Mouse (Mus musculus) ES-Bruce4 (cell line): Measurements from ENCODE around the gene Gpm6b. TPM values are rescaled to one million over a fixed set of nuclear protein-coding genes. Genes with fewer than 3 reads are reported as not detected.

Experiments used
- H3K27ac ChIP-seq: 2 replicates; pipeline ENCODE4 v1.5.1; 2012; ENCODE audit warnings: low read length, inconsistent platforms; ENCODE audit not compliant: insufficient read depth
- H3K27me3 ChIP-seq: 2 replicates; pipeline ENCODE4 v1.6.1; 2012; ENCODE audit warnings: mild to moderate bottlenecking, low read length, inconsistent platforms; ENCODE audit not compliant: control insufficient read depth, poor library complexity, insufficient read depth, severe bottlenecking
- H3K36me3 ChIP-seq: 2 replicates; pipeline ENCODE4 v1.6.1; 2012; ENCODE audit warnings: inconsistent platforms, mild to moderate bottlenecking, low read length, moderate library complexity; ENCODE audit not compliant: control insufficient read depth, poor library complexity, insufficient read depth, severe bottlenecking
- H3K4me1 ChIP-seq: one replicate; pipeline ENCODE4 v1.8.1; 2011; ENCODE audit warnings: low read length; ENCODE audit not compliant: control insufficient read depth, insufficient read depth
- H3K4me3 ChIP-seq: 2 replicates; pipeline ENCODE4 v1.5.1; 2011; ENCODE audit warnings: low read depth, mild to moderate bottlenecking, low read length
- H3K9ac ChIP-seq: 2 replicates; pipeline ENCODE4 v1.6.1; 2012; ENCODE audit warnings: low read depth, mild to moderate bottlenecking, inconsistent platforms; ENCODE audit not compliant: poor library complexity, severe bottlenecking
- H3K9me3 ChIP-seq: replicated peaks from 2 replicates; pipeline ENCODE4 v1.6.1; 2012; ENCODE audit warnings: mild to moderate bottlenecking, low read length, inconsistent platforms; ENCODE audit not compliant: control insufficient read depth, poor library complexity, insufficient read depth, severe bottlenecking
- CTCF ChIP-seq: IDR thresholded peaks from one replicate; pipeline ENCODE4 v1.8.1; 2011; ENCODE audit warnings: low read depth, low read length
- EP300 ChIP-seq: IDR thresholded peaks from 2 replicates; pipeline ENCODE4 v1.6.1; 2011; ENCODE audit warnings: low read depth, low read length; ENCODE audit not compliant: insufficient read depth
- POLR2A ChIP-seq: IDR thresholded peaks from one replicate; pipeline ENCODE4 v1.8.1; 2011; ENCODE audit warnings: low read length; ENCODE audit not compliant: insufficient read depth
- polyA plus RNA-seq: library from polyadenylated mRNA; stranded (reverse); fragments of >200 nt; gene quantifications from 2 replicates; pipeline ENCODE4 v1.2.4, GENCODE M21; 2011; ENCODE audit warnings: low read depth; ENCODE audit not compliant: missing spikeins, insufficient read depth, insufficient read length

Gpm6b gene
- polyA plus RNA-seq, 1 experiment: 2.0 TPM

GRCm38 (mm10) chrX:166239520-166239919 lies 809 bp downstream of the Gpm6b start:
- no peaks in the 10 kb centered on the region for H3K36me3 ChIP-seq
- H3K27me3 ChIP-seq: 0 out of 2 replicates have a peak, but pooled peaks cover 4% of the 10 kb centered on the region
- H3K9me3 ChIP-seq: no peaks in the 10 kb centered on the region
- no peak overlapping the region for H3K27ac ChIP-seq
- no peak for TF ChIP-seq EP300
- no peak for TF ChIP-seq POLR2A
- TF ChIP-seq CTCF: no peak
- H3K9ac ChIP-seq: no peak overlapping the region
- H3K4me1 ChIP-seq: no peaks in the 10 kb centered on the region
- peak overlapping the region; percentile 57 for H3K4me3 ChIP-seq

DNA sequence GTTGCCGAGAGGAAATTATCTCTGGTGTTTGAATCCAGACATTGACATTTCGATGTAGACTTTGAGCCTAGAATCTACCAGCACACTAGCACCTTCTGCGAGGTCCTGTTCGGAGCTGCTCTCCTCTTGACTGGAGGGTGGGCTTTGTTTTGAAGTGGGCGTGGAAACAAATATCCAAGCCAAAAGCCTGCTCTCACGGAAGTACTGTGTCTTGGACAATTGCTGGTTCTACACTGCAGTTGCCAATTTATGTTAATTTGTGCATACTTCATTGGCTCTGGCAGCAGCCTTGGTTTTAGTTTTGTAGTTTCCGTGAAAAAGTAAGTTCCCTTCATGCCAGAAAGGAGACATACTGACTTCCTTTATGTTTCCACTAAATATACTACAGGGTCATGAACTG lies 2.0 kb downstream of the Gpm6b start:
- no peaks in the 10 kb centered on the region for H3K9me3 ChIP-seq
- TF ChIP-seq EP300: no peak
- H3K9ac ChIP-seq: no peak overlapping the region
- no peaks in the 10 kb centered on the region for H3K36me3 ChIP-seq
- no peaks in the 10 kb centered on the region for H3K4me1 ChIP-seq
- H3K27ac ChIP-seq: no peak overlapping the region
- no peak overlapping the region for H3K4me3 ChIP-seq
- H3K27me3 ChIP-seq: 0 out of 2 replicates have a peak, but pooled peaks cover 4% of the 10 kb centered on the region

- H3K27me3 ChIP-seq: 0 out of 2 replicates have a peak, but pooled peaks cover 4% of the 10 kb centered on the region
Observed at GRCm38 (mm10) chrX:166243261-166243885, 4.7 kb downstream of the Gpm6b start.

DNA sequence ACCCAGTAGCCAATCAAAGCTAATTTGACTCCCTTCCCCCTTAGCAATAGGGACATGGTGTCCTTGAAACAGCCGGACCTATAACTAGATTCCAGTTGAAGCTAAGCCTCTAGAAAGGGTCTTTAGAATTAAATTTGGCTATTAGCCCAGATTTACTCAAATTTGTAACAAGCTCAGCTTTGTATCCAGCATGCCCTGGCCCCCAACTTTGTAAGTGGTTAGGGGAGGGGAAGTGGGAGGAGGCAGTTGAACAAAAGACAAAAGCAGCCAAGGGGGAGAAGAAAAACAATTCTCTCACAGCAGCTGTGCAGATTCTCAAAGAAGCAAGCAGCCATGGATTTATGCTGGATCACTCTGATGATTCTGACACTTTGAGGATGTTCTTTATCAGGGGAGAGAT lies 32.8 kb downstream of the Gpm6b start:
- Histone ChIP-seq H3K9me3 (no peaks in the 10 kb centered on the region), H3K4me1 (no peaks in the 10 kb centered on the region), H3K27me3 (no peaks in the 10 kb centered on the region), H3K4me3 (no peak overlapping the region), H3K36me3 (no peaks in the 10 kb centered on the region), H3K9ac (no peak overlapping the region), H3K27ac (no peak overlapping the region)
- TF ChIP-seq EP300 (no peak), POLR2A (no peak), CTCF (no peak)

More at GRCm38 (mm10) chrX:166243261-166243885, 4.7 kb downstream of the Gpm6b start:
- Histone ChIP-seq H3K4me3 (no peak overlapping the region), H3K36me3 (no peaks in the 10 kb centered on the region), H3K4me1 (no peaks in the 10 kb centered on the region), H3K9me3 (no peaks in the 10 kb centered on the region), H3K27ac (no peak overlapping the region), H3K9ac (no peak overlapping the region)
- TF ChIP-seq CTCF: no peak
- TF ChIP-seq EP300: no peak
- TF ChIP-seq POLR2A: no peak

DNA sequence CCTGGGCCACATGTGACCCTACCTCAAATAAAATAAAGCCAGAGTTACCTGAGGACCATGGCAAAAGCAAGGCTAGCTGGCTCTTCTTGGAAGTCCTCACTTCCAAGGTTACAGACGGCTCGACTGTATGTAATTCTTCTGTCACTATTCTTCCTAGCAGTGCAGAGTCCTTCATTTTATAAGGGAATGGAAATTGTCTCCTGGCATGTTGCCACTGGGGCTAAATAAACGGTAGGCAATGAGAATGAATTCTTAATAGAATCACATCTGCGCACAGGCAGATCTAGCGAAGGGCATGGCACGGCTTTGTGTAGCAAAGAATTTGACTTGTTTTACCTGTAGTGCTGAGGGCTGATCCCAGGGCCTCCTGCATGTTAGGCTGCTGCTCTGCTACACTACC lies 33.9 kb downstream of the Gpm6b start:
- no peak for TF ChIP-seq EP300
- TF ChIP-seq CTCF: no peak
- TF ChIP-seq POLR2A: no peak
- Histone ChIP-seq H3K9me3 (no peaks in the 10 kb centered on the region), H3K4me3 (no peak overlapping the region), H3K9ac (no peak overlapping the region), H3K27ac (no peak overlapping the region), H3K36me3 (no peaks in the 10 kb centered on the region), H3K27me3 (no peaks in the 10 kb centered on the region), H3K4me1 (no peaks in the 10 kb centered on the region)

GRCm38 (mm10) chrX:166279861-166280260 lies 41.1 kb downstream of the Gpm6b start:
- TF ChIP-seq EP300 (no peak), POLR2A (no peak), CTCF (no peak)
- no peaks in the 10 kb centered on the region for H3K9me3 ChIP-seq
- H3K4me3 ChIP-seq: no peak overlapping the region
- H3K36me3 ChIP-seq: no peaks in the 10 kb centered on the region
- no peak overlapping the region for H3K27ac ChIP-seq
- H3K9ac ChIP-seq: no peak overlapping the region
- H3K4me1 ChIP-seq: no peaks in the 10 kb centered on the region
- no peaks in the 10 kb centered on the region for H3K27me3 ChIP-seq
